Mouse (Mus musculus) liver, embryonic 14.5 days (tissue): ENCODE results near the gene Iqcf4. TPM values are rescaled to one million over a fixed set of nuclear protein-coding genes. Genes with fewer than 3 reads are reported as not detected.

Experiments used
- ATAC-seq: fragments of 200-750 bp; cut with Nextera tagmentation; 2 replicates; pipeline ENCODE4 v1.8.0; 2017; ENCODE audit warnings: moderate number of reproducible peaks, mild to moderate bottlenecking, moderate library complexity; ENCODE audit not compliant: insufficient read depth
- DNase-seq, 3 experiments: peaks; one replicate each; pipeline ENCODE4 v3.0.0-alpha.2; 2012 to 2013; ENCODE audit warnings: low read depth in 3 of 3, low spot score in 3 of 3
- H3K27ac ChIP-seq: fragments of 300-500 bp; sonication (generic); 2 replicates; pipeline ENCODE4 v1.5.1; 2014; ENCODE audit warnings: moderate library complexity, mild to moderate bottlenecking, control low read depth, inconsistent platforms
- H3K27me3 ChIP-seq: fragments of 300-500 bp; sonication (generic); 2 replicates; pipeline ENCODE4 v1.6.1; 2014; ENCODE audit warnings: mild to moderate bottlenecking, low read length, moderate library complexity; ENCODE audit not compliant: control insufficient read depth, insufficient read depth
- H3K36me3 ChIP-seq: fragments of 300-500 bp; sonication (generic); replicated peaks from 2 replicates; pipeline ENCODE4 v1.6.1; 2014; ENCODE audit warnings: low read depth; ENCODE audit not compliant: control insufficient read depth, insufficient read depth
- H3K4me1 ChIP-seq, 2 experiments: fragments of 200-500 bp in 1 of 2; fragments of 300-500 bp in 1 of 2; sonication (generic) in 1 of 2; replicated peaks; 2 replicates each; pipeline ENCODE4 v1.6.1; 2012 to 2014; ENCODE audit warnings: antibody characterized with exemption in 1 of 2, inconsistent platforms in 1 of 2, low read length in 1 of 2; ENCODE audit not compliant: control insufficient read depth in 2 of 2, insufficient read depth in 2 of 2
- H3K4me2 ChIP-seq: fragments of 300-500 bp; sonication (generic); 2 replicates; pipeline ENCODE4 v1.6.1; 2014; ENCODE audit warnings: low read depth, mild to moderate bottlenecking, control low read depth, moderate library complexity
- H3K4me3 ChIP-seq, 2 experiments: fragments of 200-500 bp in 1 of 2; fragments of 300-500 bp in 1 of 2; sonication (generic) in 1 of 2; 2 replicates each; pipeline ENCODE4 v1.5.1; 2012 to 2014; ENCODE audit warnings: low read depth in 2 of 2, low read length in 2 of 2, mild to moderate bottlenecking in 2 of 2, control low read depth in 1 of 2, inconsistent platforms in 1 of 2, moderate library complexity in 1 of 2; ENCODE audit not compliant: insufficient read depth in 1 of 2
- H3K9ac ChIP-seq: fragments of 300-500 bp; sonication (generic); replicated peaks from 2 replicates; pipeline ENCODE4 v1.6.1; 2014; ENCODE audit warnings: mild to moderate bottlenecking, control low read depth, moderate library complexity
- H3K9me3 ChIP-seq: fragments of 300-500 bp; sonication (generic); 2 replicates; pipeline ENCODE4 v1.6.1; 2016; ENCODE audit warnings: low read length, mixed read lengths; ENCODE audit not compliant: control insufficient read depth
- CTCF ChIP-seq: IDR thresholded peaks from 2 replicates; pipeline ENCODE4 v1.5.1; 2016; ENCODE audit warnings: antibody characterized with exemption, low read depth, control low read depth
- EP300 ChIP-seq: IDR thresholded peaks from 2 replicates; pipeline ENCODE4 v1.6.1; 2016; ENCODE audit warnings: antibody characterized with exemption, low read depth
- WGBS: fragments of 180-500 bp; shearing (Covaris S2); extraction: QIAGEN DNeasy Blood & Tissue Kit; methylation state at CpG from one replicate; pipeline ENCODE4 v1.1.7; 2014; ENCODE audit not compliant: insufficient replicate concordance; 5-methylcytosine and 5-hydroxymethylcytosine counted together
- polyA plus RNA-seq, 2 experiments: library from polyadenylated mRNA; depleted of rRNA in 1 of 2; stranded (reverse) in 1 of 2; unstranded in 1 of 2; fragments of >200 nt; fragmentation: Nextera tagmentation in 1 of 2; extraction: Ambion mirVana in 1 of 2; gene quantifications; 2 replicates each; pipeline versions ENCODE4 v1.2.1 to v1.2.3; 2012 to 2014

Iqcf4 gene
- polyA plus RNA-seq (2012; rRNA removed), result not detected in 2 replicates
- polyA plus RNA-seq (2014; fragmentation: Nextera tagmentation; extraction: Ambion mirVana), result not detected in 2 replicates

DNA sequence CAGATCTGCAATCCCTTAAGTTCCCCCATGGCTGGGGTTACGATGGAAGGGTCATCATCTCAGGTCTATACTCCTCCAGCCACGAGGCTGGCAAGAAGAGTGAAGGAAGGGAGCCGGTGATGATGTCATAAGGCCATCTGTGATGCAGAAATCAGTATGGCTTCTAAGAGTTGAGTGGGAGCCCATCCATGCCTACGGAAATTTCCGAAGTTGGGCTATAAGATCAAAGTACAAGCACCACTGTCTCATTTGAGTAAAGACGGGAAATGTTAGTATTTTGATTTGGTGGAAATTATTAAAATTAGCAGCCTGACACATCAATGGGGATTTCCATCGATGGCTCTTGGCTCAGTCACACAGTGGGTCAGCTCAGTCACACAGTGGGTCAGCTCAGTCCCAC is at the start of gene Iqcf4:
Gene Iqcf4 (minus strand): TSS at position 101 of the 400 bp plus-strand sequence.
- no peak for TF ChIP-seq EP300
- TF ChIP-seq CTCF, result no peak
- Histone ChIP-seq H3K9ac (no peak within 1 kb of the TSS), H3K4me2 (no peak within 1 kb of the TSS), H3K4me1 (peaks cover 0 to 2% of the 10 kb centered on the region in 2 experiments; a peak in 1 of 4 replicates), H3K9me3 (no peaks in the 10 kb centered on the region), H3K4me3 (no peak within 1 kb of the TSS), H3K27ac (no peak within 1 kb of the TSS), H3K27me3 (no peaks in the 10 kb centered on the region), H3K36me3 (no peaks in the 10 kb centered on the region)
- 58% methylated on average over 7 of the region's 7 CpGs for WGBS
- no peak for DNase-seq
- ATAC-seq, result no peak

DNA sequence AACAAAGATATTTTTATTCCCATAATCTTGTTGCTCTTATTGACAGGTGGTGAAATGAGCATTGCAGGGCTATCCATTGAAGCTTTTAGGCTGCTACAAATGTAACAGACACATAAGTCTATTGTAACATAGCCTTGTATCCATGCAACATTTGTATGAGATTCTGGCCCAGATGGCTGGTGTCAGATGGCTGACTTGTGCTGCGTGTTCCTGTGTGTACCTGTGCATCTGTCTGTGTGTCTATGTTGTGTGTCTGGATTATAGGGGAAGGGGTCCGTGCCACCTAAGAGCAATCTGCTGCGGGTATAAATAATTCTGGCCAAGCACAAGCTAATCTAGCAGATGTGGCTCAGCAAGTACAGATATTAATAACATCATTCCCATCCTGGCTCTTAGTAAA is 46.7 kb upstream of the Iqcf4 start:
- no peak overlapping the region for H3K9ac ChIP-seq
- WGBS, result 52% methylated on average over 3 of the region's 3 CpGs
- H3K27me3 ChIP-seq, result no peaks in the 10 kb centered on the region
- H3K27ac ChIP-seq, result no peak overlapping the region
- TF ChIP-seq CTCF, result no peak
- no peak for TF ChIP-seq EP300
- ATAC-seq (no peak), DNase-seq (no peak)
- no peaks in the 10 kb centered on the region for H3K9me3 ChIP-seq
- no peaks in the 10 kb centered on the region for H3K36me3 ChIP-seq
- no peak overlapping the region for H3K4me2 ChIP-seq
- H3K4me3 ChIP-seq, result no peak overlapping the region
- H3K4me1 ChIP-seq, result no peaks in the 10 kb centered on the region

DNA sequence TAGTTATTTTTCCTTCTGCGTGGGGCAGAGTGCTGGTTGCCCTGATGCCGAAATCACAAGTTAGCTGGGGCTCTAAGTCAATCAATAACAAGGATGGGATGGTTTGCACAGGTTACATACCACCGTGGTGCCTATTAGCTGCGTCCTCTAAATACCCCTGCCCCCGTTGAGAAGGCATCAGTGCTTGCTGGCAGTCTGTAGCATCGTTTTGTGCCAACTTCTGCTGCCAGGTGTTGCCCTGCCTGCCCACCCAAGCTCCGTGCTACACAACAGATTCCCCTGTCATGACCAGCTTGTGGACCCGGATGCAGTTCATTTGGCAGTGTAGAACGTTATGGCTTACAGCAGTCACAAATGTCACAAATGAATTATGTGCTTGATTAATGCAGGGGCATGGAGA is 45.5 kb upstream of the Iqcf4 start:
- no peak for DNase-seq
- no peak for ATAC-seq
- no peak overlapping the region for H3K4me3 ChIP-seq
- no peak overlapping the region for H3K27ac ChIP-seq
- H3K4me2 ChIP-seq, result no peak overlapping the region
- no peak for TF ChIP-seq CTCF
- no peaks in the 10 kb centered on the region for H3K9me3 ChIP-seq
- H3K36me3 ChIP-seq, result no peaks in the 10 kb centered on the region
- no peaks in the 10 kb centered on the region for H3K4me1 ChIP-seq
- no peaks in the 10 kb centered on the region for H3K27me3 ChIP-seq
- H3K9ac ChIP-seq, result no peak overlapping the region
- 61% methylated on average over 9 of the region's 9 CpGs for WGBS

DNA sequence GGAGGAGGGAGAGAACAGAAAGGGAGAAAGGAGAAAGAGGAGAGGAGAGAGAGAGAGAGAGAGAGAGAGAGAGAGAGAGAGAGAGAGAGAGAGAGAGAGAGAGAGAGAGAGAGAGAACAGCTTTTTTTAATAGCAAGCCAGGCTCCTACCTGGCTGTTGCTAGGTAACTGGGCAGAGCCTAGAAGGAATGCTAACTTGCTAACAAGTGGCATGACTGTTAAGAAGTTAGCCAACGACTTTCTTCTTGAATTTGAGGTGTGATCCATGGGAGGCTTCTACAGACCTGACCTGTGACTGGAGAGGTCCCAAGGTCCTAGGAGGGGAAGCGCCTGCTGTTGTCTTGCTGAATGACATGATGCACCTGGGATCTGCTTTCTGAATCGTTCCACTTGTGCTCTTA is 43.8 kb upstream of the Iqcf4 start:
- ATAC-seq, result no peak
- 32% methylated on average over 3 of the region's 3 CpGs for WGBS
- Histone ChIP-seq H3K36me3 (no peaks in the 10 kb centered on the region), H3K4me2 (no peak overlapping the region), H3K4me1 (no peaks in the 10 kb centered on the region), H3K27me3 (no peaks in the 10 kb centered on the region), H3K27ac (no peak overlapping the region), H3K9me3 (no peaks in the 10 kb centered on the region), H3K9ac (no peak overlapping the region), H3K4me3 (no peak overlapping the region)
- no peak for TF ChIP-seq CTCF
- no peak for TF ChIP-seq EP300
- no peak for DNase-seq

DNA sequence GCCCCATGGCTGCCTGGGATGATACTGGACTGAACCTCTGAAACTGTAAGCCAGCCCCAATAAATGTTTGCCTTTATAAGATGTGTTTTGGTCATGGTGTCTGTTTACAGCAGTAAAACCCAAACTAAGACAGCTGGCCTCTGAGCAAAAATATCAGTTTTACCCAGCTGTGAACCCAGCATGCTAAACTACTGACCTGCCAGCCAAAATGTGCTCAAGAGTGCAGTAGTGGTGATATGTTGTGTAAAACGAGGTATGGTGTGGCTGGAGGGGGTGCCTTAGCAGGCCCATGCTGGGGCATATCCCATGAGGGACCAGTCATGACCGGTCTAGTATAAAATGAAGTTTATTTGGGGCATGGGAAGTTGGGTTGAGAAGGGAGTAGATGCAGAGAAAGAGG is 43.2 kb upstream of the Iqcf4 start:
- no peak overlapping the region for H3K4me2 ChIP-seq
- no peak overlapping the region for H3K27ac ChIP-seq
- no peaks in the 10 kb centered on the region for H3K27me3 ChIP-seq
- TF ChIP-seq EP300, result no peak
- no peaks in the 10 kb centered on the region for H3K4me1 ChIP-seq
- H3K4me3 ChIP-seq, result no peak overlapping the region
- ATAC-seq, result no peak
- H3K9me3 ChIP-seq, result no peaks in the 10 kb centered on the region
- 34% methylated on average over 2 of the region's 2 CpGs for WGBS
- no peak for DNase-seq
- no peak overlapping the region for H3K9ac ChIP-seq
- no peaks in the 10 kb centered on the region for H3K36me3 ChIP-seq
